Mouse (Mus musculus): ENCODE measurements around the gene Ephx3.

Gene Ephx3

DNA sequence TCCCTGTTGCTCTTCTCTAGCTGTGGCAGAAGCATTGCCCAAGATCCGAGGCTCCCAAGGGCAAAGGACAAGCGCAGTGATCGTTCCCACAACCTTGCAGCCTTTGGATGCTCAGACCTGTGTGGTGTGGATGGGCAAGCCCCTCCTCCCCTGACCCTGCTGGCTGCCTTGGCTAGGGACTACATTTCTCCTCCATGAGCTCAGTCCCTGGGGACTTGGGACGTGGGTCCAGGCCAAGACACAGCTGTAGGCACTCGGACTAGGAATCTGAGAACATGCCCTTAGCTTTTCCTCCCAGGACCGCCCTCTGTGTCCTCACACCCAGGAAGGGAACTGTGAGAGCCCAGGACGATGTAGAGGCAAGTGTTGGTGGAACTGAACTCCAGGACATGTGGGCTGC is 16.2 kb downstream of the Ephx3 start:
- no peak for DNase-seq (ENCODE audit: low spot score in 2 of 2)

DNA sequence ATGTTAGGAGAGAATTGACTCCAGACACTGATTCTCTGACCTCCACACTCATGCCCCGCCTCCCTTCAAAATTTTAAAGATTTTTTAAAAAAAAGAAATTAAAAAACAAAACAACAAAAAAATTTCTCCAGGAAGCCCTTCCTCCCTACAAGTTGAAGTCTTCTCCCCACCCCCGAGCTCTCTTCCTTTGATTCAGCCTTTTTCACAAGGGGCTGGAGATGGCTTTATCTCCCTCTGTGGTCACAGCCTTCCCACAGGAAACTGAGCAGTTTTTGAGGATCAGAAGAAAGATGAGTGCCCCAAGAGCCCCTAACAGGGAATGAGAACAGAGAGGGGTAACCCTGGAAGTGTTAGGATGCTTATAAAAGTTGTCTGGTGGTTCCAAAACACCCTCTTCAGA is 16.9 kb downstream of the Ephx3 start:
- no peak for DNase-seq (ENCODE audit: low spot score in 2 of 2)

- peak; percentile 68 to 71 for DNase-seq (ENCODE audit: low spot score in 2 of 2)
Observed at GRCm38 (mm10) chr17:32169518-32170225, 19.7 kb downstream of the Ephx3 start.

DNA sequence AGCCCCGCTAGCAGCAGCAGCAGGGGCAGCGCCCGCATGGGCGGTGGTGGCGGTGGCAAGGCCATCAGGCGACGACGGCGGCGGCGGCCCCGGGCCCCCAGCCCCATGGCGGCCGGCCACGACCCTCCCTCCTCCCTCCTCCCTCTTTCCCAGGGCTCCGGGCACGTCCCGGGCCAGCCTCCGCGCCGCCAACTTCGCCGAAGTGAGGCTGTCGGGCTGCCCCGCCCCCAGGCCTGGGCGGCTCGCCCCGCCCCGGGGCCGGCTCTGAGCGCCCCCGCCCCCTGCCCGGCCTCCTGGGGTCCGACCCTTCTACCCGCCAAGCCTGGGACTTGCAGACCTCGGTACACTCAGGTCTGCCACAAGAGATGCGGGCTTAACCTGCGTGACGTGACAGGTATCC is 22.7 kb downstream of the Ephx3 start, which contains the start of gene Notch3:
Gene Notch3, minus strand, starts transcription at position 166 of the 400 bp plus-strand sequence.
- peak; percentile 54 to 74 for DNase-seq (ENCODE audit: low spot score in 2 of 2)

DNA sequence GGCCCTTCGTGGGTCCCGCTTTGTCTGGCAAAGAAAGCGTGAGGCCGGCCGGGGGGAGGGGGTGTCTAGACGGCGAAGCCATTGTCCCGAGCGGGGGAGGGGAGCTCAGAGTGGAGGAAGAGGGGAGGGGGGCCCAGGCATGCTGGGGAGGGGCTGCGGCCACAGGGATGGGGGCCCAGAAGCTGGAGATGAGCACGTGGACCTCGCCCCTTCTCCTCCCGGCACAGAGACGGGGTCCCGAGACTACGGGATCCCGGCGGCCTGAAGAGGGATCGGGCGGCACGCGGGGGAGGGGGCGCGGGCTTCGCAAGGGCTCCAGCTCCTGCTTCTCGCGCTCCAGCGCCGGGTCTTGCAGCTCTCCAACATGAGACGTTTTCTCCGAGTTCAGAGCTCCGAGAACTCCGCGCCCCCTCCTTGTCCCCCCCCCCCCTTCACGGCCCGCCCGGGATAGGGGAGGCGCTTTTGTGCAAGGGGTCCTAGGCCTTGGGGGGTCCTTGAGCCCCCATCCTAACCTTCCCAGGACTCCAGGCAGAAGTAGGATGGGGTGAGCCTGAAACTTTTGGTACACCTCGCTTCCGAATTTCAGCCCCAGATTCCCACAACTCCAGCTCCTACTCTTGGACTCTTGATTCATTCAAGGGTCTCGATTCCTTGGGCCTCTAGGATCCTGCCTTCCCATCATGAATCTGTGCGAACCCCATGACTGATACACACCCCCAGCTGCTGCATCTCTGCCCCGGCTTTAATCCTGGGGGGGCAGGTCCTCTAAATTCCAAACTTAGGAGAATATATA is 23.4 kb downstream of the Ephx3 start:
- peak; percentile 71 to 82 for DNase-seq (ENCODE audit: low spot score in 2 of 2)

GRCm38 (mm10) chr17:32165266-32165802 is 24.0 kb downstream of the Ephx3 start:
- DNase-seq (ENCODE audit: low spot score in 2 of 2): no peak

DNA sequence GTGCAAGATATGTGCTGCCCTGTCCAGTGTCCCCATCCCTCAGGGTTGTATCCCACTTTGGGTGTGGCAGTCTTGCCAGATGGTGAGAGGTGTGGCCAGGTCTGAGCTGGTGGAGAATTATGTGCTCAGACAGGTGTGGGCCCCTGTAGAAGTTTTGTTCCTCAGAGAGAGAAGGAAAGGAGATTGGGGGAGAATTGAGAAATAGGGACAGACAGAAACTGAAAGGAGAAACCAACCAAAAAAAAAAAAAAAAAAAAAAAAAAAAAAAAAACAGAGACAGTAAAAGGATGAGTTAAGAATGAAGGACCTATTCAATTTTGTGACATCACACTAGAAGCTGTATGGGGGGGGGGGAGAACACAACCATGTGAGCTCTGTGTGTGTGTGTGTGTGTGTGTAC is 24.6 kb downstream of the Ephx3 start:
- no peak for DNase-seq (ENCODE audit: low spot score in 2 of 2)

DNA sequence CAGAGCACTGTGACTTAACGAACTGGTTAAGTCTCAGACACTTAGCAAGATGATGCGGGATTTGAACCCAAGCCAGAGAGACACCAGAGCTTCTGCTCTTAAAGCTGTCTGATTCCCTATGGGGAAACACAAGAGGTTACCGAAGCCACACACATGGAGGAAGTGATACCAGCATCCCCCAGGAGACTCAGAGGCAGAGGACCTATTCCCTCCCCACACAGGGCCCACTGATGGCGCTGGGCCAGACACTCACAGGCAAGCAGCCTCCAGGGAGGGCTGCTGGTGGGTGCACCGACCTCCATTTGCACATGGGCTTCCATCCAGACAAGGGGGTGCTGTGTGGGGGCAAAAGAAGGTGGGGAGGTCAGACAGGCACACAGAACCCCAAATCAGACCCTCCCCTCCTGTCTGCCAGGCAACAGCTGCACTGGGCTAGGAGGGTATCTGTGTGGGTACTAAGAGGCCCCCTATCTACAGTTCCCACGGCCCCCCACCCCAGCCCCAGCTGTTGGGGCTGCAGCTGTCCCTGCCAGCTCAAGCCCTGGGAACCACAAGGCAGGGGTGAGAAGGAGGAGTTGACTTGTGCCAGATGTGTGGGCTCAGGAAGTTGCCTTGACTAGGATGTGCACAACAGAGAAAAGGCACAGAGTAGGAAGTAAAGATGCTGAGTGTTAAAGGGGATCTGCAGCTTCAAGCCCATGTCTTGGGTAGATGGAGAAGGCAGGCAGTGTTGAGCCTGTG is 25.3 kb downstream of the Ephx3 start:
- peak; percentile 78 to 87 for DNase-seq (ENCODE audit: low spot score in 2 of 2)

DNA sequence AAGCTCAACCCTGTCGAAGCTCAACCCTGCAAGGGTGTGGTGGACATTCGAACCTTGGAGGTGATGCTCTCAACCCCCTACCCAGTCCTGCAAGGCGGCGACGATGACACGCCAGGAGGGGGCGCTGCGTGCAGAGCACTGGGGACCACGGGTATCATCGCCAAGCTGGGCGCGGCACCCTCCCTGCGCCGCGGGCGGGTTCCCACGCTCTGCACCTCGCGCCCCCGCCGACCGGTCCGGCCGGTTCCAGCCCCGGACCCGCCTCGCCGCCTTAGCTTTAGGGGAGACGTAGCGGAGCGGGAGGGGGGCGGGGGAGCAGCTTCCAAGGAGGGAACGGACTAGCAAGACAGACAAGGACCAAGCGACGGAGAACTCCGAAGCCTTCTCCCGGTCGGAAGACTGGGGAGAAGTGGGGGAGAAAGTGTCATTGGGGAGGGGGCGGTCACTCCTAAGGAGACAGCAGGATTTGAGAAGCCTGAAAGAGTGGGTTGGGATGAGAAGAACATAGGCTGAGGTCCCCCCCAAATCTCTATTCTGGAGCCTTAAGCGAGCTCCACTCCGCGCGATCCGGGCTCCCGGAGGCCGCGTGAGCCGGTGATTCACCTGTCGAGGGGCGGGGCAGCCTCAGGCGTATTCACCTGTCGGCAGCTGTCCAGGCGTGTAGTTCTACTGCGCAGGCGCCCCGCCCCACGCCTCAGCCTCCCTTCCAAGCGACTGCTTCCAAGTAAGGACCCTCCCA is 27.1 kb downstream of the Ephx3 start:
- DNase-seq (ENCODE audit: low spot score in 2 of 2): peak; percentile 80 to 95

DNA sequence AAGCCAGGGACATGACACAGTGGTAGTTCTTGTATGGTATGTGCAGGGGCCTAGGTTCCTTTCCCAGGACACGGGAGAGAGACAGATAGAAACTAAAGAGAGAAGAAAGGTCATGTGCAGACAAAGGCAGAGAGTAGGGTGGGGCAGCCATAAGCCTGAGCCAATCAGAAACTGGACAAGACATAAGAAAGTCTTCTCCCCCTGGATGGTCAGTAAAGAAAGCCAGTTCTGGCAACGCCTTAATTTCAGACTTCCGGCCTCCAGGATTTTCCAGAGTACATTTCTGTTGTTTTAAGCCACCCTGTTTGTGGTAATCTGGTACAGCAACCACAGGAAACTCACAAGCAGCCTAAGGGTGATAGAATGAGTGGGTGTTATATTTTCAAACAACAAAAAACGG is 28.5 kb downstream of the Ephx3 start:
- DNase-seq (ENCODE audit: low spot score in 2 of 2): no peak

DNA sequence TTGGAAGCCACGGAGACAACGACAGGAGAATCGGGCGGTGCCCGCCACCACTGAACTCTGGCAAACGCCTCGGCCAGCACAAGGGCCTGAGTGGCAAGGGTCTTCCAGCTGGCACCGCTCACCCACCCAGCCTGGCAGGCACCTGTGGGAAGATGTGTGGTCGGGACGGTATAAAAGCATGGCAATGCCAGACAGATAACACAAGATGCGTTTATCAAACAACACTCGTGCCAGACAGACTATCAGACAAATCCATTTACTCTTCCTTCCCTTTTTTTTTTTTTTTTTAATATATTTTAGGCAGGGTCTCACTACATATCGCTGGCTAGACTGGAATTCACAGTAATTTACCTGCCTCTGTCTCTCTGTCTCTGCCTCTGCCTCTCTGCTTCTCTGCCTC is 30.5 kb downstream of the Ephx3 start:
- no peak for DNase-seq (ENCODE audit: low spot score in 2 of 2)

DNA sequence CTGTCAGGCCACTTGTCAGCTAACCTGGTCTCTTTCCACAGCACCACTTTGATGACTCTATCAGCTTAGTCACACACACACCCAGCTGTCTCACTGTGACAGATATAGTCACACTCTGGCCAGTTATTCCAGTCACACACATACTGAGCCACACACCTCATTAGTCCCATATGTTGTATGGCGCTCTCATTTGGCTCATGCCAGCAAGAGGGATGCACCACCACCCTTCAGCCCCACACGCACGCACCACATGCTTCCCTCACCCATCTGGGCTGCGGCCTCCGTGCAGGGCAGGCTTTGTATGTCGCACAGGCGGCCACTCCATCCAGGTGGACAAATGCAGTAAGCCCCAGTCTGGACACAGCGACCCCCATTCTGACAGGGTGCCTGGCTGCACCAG is 42.6 kb downstream of the Ephx3 start:
- DNase-seq (ENCODE audit: low spot score in 2 of 2): no peak

DNA sequence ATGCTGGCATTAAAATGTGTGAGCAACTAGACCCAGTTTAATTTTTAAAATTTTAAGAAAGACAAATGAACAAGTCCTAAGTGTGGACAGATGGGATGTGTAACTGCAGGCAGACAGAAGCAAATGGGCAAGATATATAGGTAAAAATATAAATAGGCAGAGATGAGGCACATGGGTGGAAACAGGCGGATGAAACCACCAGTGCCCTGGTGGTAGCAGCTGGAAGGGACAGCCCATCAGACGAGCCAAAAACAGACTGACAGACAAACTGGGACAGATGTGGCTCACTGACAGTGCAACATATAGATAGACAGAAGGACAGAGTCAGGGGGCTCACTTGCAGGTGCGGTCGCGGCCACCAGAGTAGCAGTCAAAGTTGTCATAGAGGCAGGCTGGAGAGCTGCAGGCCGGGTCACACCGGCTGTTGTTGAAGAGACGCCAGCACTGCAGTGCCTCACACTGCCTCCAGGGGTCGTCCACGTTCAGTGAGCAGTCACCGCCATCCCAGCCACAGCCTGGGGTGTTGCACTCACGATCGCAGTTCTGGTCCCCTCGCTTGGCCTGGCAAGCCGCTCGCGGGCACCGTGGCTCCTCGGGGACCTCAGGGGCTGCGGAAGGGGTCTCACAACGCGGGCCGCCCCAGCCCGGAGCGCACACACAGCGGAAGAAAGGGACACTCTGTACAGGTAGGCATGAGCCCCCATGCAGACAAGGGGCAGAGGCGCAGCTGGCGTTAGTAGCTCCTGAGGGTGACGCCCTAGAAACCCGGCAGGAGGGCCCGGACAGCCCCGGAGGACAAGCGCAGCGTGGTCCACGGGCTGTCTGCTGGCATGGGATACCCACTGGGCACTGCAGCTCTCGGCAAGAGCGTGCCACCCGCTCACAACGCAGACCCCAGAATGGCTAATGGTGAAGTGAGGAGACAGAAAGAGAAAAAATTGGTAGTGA is 46.2 kb downstream of the Ephx3 start:
- peak; percentile 60 to 83 for DNase-seq (ENCODE audit: low spot score in 2 of 2)

- DNase-seq (ENCODE audit: low spot score in 2 of 2): no peak
Observed at GRCm38 (mm10) chr17:32142234-32142633, 47.1 kb downstream of the Ephx3 start.

Measured in thymus, postnatal 10 days (tissue).